Mouse (Mus musculus) spleen, adult 2 months (tissue): ENCODE data around the gene Kng1. TPM values are rescaled to one million over a fixed set of nuclear protein-coding genes. Genes with fewer than 3 reads are reported as not detected.
A peak's percentile ranks its signal among the peaks of the same experiment; 100 is the strongest.

Experiments used
- DNase-seq, 2 experiments: peaks; one replicate each; pipeline versions ENCODE4 v3.0.0 to v3.0.0-alpha.2; 2012 to 2021; ENCODE audit warnings: low spot score in 2 of 2, low read depth in 1 of 2
- H3K27ac ChIP-seq: fragments of 200-500 bp; 2 replicates; pipeline ENCODE4 v1.5.1; 2012; ENCODE audit warnings: low read length, inconsistent platforms; ENCODE audit not compliant: insufficient read depth
- H3K27me3 ChIP-seq: fragments of 200-500 bp; 2 replicates; pipeline ENCODE4 v1.6.1; 2012; ENCODE audit warnings: mild to moderate bottlenecking, moderate library complexity, low read length, inconsistent platforms; ENCODE audit not compliant: control insufficient read depth, insufficient read depth
- H3K36me3 ChIP-seq: fragments of 200-500 bp; 2 replicates; pipeline ENCODE4 v1.6.1; 2012; ENCODE audit warnings: mild to moderate bottlenecking, low read length, inconsistent platforms; ENCODE audit not compliant: control insufficient read depth, insufficient read depth
- H3K4me1 ChIP-seq: fragments of 200-500 bp; 2 replicates; pipeline ENCODE4 v1.6.1; 2011; ENCODE audit warnings: inconsistent platforms; ENCODE audit not compliant: control insufficient read depth, insufficient read depth, insufficient read length
- H3K4me3 ChIP-seq: fragments of 200-500 bp; 2 replicates; pipeline ENCODE4 v1.5.1; 2011; ENCODE audit warnings: mild to moderate bottlenecking, inconsistent platforms; ENCODE audit not compliant: insufficient read depth, insufficient read length; ENCODE audit errors: extremely low read depth
- CTCF ChIP-seq: fragments of 200-500 bp; IDR thresholded peaks from 2 replicates; pipeline ENCODE4 v1.5.1; 2011; ENCODE audit warnings: mild to moderate bottlenecking, inconsistent platforms; ENCODE audit not compliant: insufficient read depth, insufficient read length, insufficient replicate concordance; ENCODE audit errors: extremely low read depth
- POLR2A ChIP-seq: fragments of 200-500 bp; IDR thresholded peaks from 2 replicates; pipeline ENCODE4 v1.6.1; 2011; ENCODE audit warnings: low read depth, low read length, inconsistent platforms
- WGBS: fragments of 180-500 bp; shearing (Covaris S2); methylation state at CpG from one replicate; pipeline ENCODE4 v1.1.7; 2018; 5-methylcytosine and 5-hydroxymethylcytosine counted together
- polyA plus RNA-seq: library from polyadenylated mRNA; depleted of rRNA; stranded (reverse); fragments of >200 nt; gene quantifications from 2 replicates; pipeline ENCODE4 v1.2.3, GENCODE M21; 2012

The Kng1 gene
- polyA plus RNA-seq, 1 experiment, result 0.04 TPM

DNA sequence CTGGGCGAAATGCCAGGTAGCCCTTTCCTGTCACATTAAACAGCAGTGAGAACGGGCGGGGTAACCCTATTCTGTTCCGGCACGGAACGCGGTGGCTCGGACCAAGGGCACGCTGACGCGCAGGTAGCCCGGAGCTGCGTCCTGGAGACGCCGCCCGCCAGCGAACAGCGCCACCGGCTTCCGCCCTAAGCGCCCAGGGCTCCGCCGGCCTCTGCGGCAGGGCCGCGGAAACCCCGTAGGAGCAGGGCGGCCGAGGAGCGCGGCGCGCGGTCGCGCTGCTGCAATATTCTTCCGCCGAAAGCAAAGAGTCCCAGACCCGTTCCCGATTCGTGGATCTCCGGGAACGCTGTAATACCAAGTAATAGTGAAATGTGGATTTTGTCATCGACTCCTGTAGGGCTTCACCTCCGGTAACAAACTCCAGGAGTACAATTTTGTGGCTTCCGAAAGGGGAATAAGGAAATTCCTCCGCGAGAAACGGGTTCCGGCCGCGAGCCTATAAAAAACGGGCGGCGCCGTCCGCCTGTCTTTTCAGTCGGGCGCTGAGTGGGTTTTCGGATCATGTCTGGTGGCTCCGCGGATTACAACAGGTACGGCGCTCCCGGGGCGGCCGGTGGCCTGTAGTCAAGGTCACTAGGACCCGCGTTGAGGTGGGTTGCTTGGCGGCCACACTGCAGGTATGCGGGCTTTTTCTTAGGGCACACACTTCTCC lies 49.7 kb downstream of the Kng1 start, which contains the start of gene Eif4a2:
Eif4a2 (plus strand) TSS at position 214 of the 712 bp plus-strand sequence.
- DNase-seq, result peak; percentile 89 to 94
- Histone ChIP-seq H3K27ac (peak within 1 kb of the TSS; percentile 99), H3K36me3 (peaks cover 29% of the 10 kb centered on the region), H3K27me3 (no peaks in the 10 kb centered on the region), H3K4me3 (peak within 1 kb of the TSS; percentile 93), H3K4me1 (peaks cover 5% of the 10 kb centered on the region)
- peak; percentile 97 for TF ChIP-seq POLR2A
- no peak for TF ChIP-seq CTCF
- under 1% methylated on average over 71 of the region's 71 CpGs for WGBS

- peak; percentile 52 to 79 for DNase-seq
- Histone ChIP-seq H3K27ac (peak overlapping the region; percentile 99), H3K4me1 (peaks cover 1% of the 10 kb centered on the region), H3K4me3 (peak overlapping the region; percentile 93), H3K36me3 (peaks cover 36% of the 10 kb centered on the region), H3K27me3 (no peaks in the 10 kb centered on the region)
- TF ChIP-seq POLR2A, result peak; percentile 87
- TF ChIP-seq CTCF, result no peak
- WGBS, result under 1% methylated on average over 52 of the region's 52 CpGs
Measured at GRCm38 (mm10) chr16:23107946-23108759, 50.5 kb downstream of the Kng1 start.

DNA sequence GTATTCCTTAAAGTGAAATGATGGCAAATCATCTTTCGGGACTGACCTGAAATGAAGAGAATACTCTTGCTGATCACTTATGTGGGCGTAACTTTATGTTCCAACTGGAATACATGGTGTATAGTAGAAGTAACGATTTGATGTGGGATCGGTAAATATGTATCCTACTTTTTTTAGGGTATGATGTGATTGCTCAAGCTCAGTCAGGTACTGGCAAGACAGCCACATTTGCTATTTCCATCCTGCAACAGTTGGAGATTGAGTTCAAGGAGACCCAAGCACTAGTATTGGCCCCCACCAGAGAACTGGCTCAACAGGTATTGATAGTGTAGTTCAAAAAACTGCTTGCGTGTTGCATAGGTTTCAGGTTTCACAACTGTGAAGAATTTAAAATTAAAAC lies 51.3 kb downstream of the Kng1 start:
- Histone ChIP-seq H3K27ac (no peak overlapping the region), H3K4me1 (peaks cover 1% of the 10 kb centered on the region), H3K27me3 (no peaks in the 10 kb centered on the region), H3K4me3 (peak overlapping the region; percentile 93), H3K36me3 (peaks cover 39% of the 10 kb centered on the region)
- DNase-seq, result no peak
- WGBS, result 7% methylated on average over 5 of the region's 5 CpGs
- TF ChIP-seq POLR2A, result no peak
- TF ChIP-seq CTCF, result no peak

DNA sequence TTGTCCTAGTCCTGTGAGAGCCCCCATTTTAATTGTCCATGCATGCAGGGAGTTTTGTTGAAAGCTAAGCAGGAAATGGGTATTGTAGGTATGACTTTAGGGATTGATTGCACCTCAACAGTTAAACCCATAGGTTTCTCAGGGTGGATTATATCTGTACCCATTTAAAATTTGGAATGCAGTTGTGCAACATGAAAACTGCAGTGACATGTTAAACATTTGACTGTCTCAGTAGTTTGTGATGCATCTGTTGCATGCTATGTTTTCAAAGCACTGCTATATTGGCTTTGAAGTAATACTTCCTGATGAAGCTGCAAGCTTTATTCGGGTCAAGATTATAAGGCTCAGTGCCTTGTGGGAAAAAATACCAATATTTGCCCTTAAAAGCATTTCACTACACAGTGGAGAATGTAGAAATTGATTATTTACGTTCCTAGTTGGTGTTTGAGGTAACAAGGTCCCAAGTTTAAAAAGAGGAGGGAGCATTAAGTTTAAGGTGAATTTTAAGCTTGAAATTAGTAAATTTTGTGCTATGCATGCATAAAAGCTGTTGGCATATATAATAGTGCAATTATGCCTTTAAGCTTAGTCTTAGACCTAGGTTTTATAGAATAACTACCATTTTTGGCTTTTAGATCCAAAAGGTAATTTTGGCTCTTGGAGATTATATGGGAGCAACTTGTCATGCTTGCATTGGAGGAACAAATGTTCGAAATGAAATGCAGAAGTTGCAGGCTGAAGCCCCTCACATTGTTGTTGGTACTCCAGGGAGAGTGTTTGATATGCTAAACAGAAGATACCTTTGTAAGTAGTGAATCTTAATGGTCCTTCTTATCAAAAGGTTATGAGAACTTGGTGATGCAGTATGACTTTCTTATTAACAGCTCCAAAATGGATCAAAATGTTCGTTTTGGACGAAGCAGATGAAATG lies 52.0 kb downstream of the Kng1 start:
- TF ChIP-seq CTCF (no peak), POLR2A (no peak)
- no peaks in the 10 kb centered on the region for H3K27me3 ChIP-seq
- no peak for DNase-seq
- peaks cover 44% of the 10 kb centered on the region for H3K36me3 ChIP-seq
- WGBS, result 38% methylated on average over 5 of the region's 5 CpGs
- no peak overlapping the region for H3K27ac ChIP-seq
- H3K4me1 ChIP-seq, result peaks cover 1% of the 10 kb centered on the region
- H3K4me3 ChIP-seq, result no peak overlapping the region; the same call in 1 of the 2 replicates

DNA sequence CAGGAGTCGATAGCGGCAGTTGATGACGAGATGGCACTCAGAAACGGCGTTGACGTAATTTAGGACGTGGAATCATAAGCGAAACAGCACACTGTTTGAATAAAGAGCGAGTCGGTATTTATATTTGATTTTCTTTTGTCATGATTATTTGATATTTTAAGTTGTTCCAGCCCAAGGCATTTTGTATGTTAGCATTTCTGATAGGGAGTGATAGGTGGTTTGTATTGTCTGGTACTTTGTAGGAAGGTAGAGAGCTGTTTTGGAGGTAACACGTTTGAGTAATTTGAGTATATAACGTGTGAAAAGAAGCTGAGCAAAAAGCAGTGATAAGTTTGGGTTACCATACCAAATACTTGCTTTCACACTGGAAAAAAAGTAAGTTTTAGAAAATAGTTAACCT lies 54.7 kb downstream of the Kng1 start:
- DNase-seq, result no peak
- Histone ChIP-seq H3K27ac (no peak overlapping the region), H3K4me3 (no peak overlapping the region), H3K36me3 (peaks cover 47% of the 10 kb centered on the region), H3K27me3 (no peaks in the 10 kb centered on the region), H3K4me1 (peaks cover 1% of the 10 kb centered on the region)
- 83% methylated on average over 12 of the region's 12 CpGs for WGBS
- no peak for TF ChIP-seq CTCF
- TF ChIP-seq POLR2A, result no peak

GRCm38 (mm10) chr16:23112861-23113435 lies 55.3 kb downstream of the Kng1 start:
- WGBS, result 70% methylated on average over 9 of the region's 9 CpGs
- no peak overlapping the region for H3K4me3 ChIP-seq
- H3K36me3 ChIP-seq, result peaks cover 47% of the 10 kb centered on the region
- no peak overlapping the region for H3K27ac ChIP-seq
- H3K27me3 ChIP-seq, result no peaks in the 10 kb centered on the region
- TF ChIP-seq CTCF (no peak), POLR2A (no peak)
- H3K4me1 ChIP-seq, result peaks cover 1% of the 10 kb centered on the region
- DNase-seq, result no peak
